Mouse (Mus musculus) heart, adult 18-20 months (tissue): Measurements from ENCODE around the gene Zbp1. TPM values are rescaled to one million over a fixed set of nuclear protein-coding genes. Genes with fewer than 3 reads are reported as not detected.

Experiments used
- total RNA-seq, 2 experiments: library from RNA; stranded (reverse); gene quantifications; 2 replicates each; pipeline ENCODE4 v1.2.3; 2021

Zbp1 gene
- total RNA-seq, 2 experiments from 2014 or later: 0.90 to 1.3 TPM

Other genes starting within 250 kb of the Zbp1 start
- not detected for gene Spo11, start 241.2 kb downstream of the Zbp1 start, total RNA-seq
- gene Rae1, start 218.8 kb downstream of the Zbp1 start, total RNA-seq: 10 to 100 TPM; 21.5 to 21.8 TPM
- gene Rbm38, start 198.4 kb downstream of the Zbp1 start, total RNA-seq: 100 to 1,000 TPM; 171 to 173 TPM
- gene Ctcfl, start 99.4 kb downstream of the Zbp1 start, total RNA-seq: under 1 TPM; 0.08 to 0.22 TPM
- 100 to 1,000 TPM in 1 of 2 experiments, 10 to 100 TPM in 1; 12.3 to 112 TPM for gene Pck1, start 65.9 kb downstream of the Zbp1 start, total RNA-seq
- gene Pmepa1, start 57.6 kb upstream of the Zbp1 start, total RNA-seq: 10 to 100 TPM; 25.8 to 28.1 TPM